Mouse (Mus musculus) stomach, postnatal 0 days (tissue): ENCODE measurements at regions not wholly inside any gene's neighbourhood (a gene's known extent, or its start where the extent isn't known, plus 50 kb on each side); places are given as distances from the start of the nearest gene placed in this dataset.

Experiments used
- CTCF ChIP-seq: IDR thresholded peaks from 2 replicates; pipeline ENCODE4 v1.5.1; 2016; ENCODE audit warnings: antibody characterized with exemption, low read depth, mild to moderate bottlenecking, moderate library complexity
- EP300 ChIP-seq: optimal IDR thresholded peaks from 2 replicates; pipeline ENCODE3; 2016; ENCODE audit warnings: antibody characterized with exemption

- TF ChIP-seq CTCF (peak; percentile 55), EP300 (no peak)
Measured at GRCm38 (mm10) chr9:68381871-68382270, 271.7 kb upstream of the Rora start.
